Mouse (Mus musculus) liver, embryonic 15.5 days (tissue): Measurements from ENCODE around the gene Kdm5b. TPM values are rescaled to one million over a fixed set of nuclear protein-coding genes. Genes with fewer than 3 reads are reported as not detected.

Experiments
- ATAC-seq: fragments of 200-750 bp; cut with Nextera tagmentation; 2 replicates; pipeline ENCODE4 v1.8.0; 2017; ENCODE audit warnings: moderate number of reproducible peaks, mild to moderate bottlenecking, moderate library complexity; ENCODE audit not compliant: insufficient read depth
- H3K27ac ChIP-seq: fragments of 300-500 bp; sonication (generic); replicated peaks from 2 replicates; pipeline ENCODE4 v1.5.1; 2015; ENCODE audit warnings: mild to moderate bottlenecking, inconsistent platforms
- H3K27me3 ChIP-seq: fragments of 300-500 bp; sonication (generic); 2 replicates; pipeline ENCODE4 v1.6.1; 2015; ENCODE audit warnings: mild to moderate bottlenecking, inconsistent platforms
- H3K36me3 ChIP-seq: fragments of 300-500 bp; sonication (generic); replicated peaks from 2 replicates; pipeline ENCODE4 v1.6.1; 2015; ENCODE audit warnings: moderate library complexity, mild to moderate bottlenecking, inconsistent platforms
- H3K4me1 ChIP-seq: fragments of 300-500 bp; sonication (generic); replicated peaks from 2 replicates; pipeline ENCODE4 v1.6.1; 2015; ENCODE audit warnings: inconsistent platforms
- H3K4me2 ChIP-seq: fragments of 300-500 bp; sonication (generic); 2 replicates; pipeline ENCODE4 v1.6.1; 2015; ENCODE audit warnings: moderate library complexity, mild to moderate bottlenecking, inconsistent platforms
- H3K4me3 ChIP-seq: fragments of 300-500 bp; sonication (generic); replicated peaks from 2 replicates; pipeline ENCODE4 v1.5.1; 2015; ENCODE audit warnings: mild to moderate bottlenecking, inconsistent platforms
- H3K9ac ChIP-seq: fragments of 300-500 bp; sonication (generic); 2 replicates; pipeline ENCODE4 v1.6.1; 2015; ENCODE audit warnings: moderate library complexity, mild to moderate bottlenecking, inconsistent platforms
- H3K9me3 ChIP-seq: fragments of 300-500 bp; sonication (generic); replicated peaks from 2 replicates; pipeline ENCODE4 v1.6.1; 2016; ENCODE audit warnings: inconsistent platforms
- WGBS: fragments of 180-500 bp; shearing (Covaris S2); methylation state at CpG from one replicate; pipeline ENCODE4 v1.1.7; 2015; ENCODE audit warnings: mixed read lengths; ENCODE audit not compliant: insufficient replicate concordance; 5-methylcytosine and 5-hydroxymethylcytosine counted together
- polyA plus RNA-seq: library from polyadenylated mRNA; unstranded; fragments of >200 nt; fragmentation: Nextera tagmentation; extraction: Ambion mirVana; gene quantifications from 2 replicates; pipeline ENCODE4 v1.2.1, GENCODE M21; 2015

Kdm5b gene
- polyA plus RNA-seq, 1 experiment from 2014 or later = 5.6 TPM

DNA sequence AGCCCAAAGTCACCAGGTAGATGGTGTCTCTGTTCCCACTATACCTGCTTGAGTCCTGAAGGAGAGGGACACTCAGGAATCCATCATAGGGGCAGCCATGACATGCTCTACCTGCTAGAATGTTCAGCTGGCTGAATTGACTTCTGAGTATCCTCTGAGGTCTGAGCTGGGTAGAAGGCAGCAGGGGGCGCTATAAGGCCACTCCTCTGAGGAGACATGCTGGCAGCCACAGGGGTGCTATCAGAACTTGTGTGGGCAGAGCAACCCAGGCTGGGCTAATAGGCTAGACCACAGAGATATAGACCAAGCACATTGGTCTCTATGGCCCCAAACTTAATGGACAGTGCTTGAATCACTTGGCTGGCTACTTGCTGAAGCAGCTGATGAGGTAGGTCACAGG is 114.3 kb downstream of the Kdm5b start:
- H3K4me1 ChIP-seq = no peaks in the 10 kb centered on the region
- peaks cover 11% of the 10 kb centered on the region; the same call in 1 of the 2 replicates for H3K27me3 ChIP-seq
- no peak overlapping the region for H3K4me3 ChIP-seq
- H3K4me2 ChIP-seq = no peak overlapping the region
- WGBS = 0% methylated on average over 1 of the region's 1 CpGs
- no peak overlapping the region for H3K27ac ChIP-seq
- no peak overlapping the region for H3K9ac ChIP-seq
- ATAC-seq = no peak
- no peaks in the 10 kb centered on the region for H3K36me3 ChIP-seq
- H3K9me3 ChIP-seq = no peaks in the 10 kb centered on the region

DNA sequence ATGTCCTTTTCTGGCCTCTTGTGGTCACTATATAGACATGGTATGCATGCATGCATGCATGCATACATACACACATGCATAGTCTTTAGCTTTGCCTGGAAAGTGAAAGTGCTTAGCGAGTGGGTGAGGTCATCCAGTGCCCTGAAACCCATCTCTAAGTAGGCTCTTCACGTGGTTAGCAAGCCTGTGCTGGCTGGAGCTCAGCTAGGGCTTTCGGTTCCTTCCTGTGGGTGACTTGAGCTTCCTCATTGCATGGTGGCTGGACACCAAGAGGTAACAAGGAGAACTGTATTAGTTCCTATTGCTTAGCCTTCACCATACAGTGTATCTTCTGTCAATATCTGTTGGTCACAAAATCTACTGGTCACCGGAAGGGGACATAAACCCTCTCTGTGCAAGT is 119.5 kb downstream of the Kdm5b start:
- Histone ChIP-seq H3K36me3 (no peaks in the 10 kb centered on the region), H3K4me3 (no peak overlapping the region), H3K9me3 (no peaks in the 10 kb centered on the region), H3K27ac (no peak overlapping the region), H3K4me1 (no peaks in the 10 kb centered on the region), H3K27me3 (peaks cover 14% of the 10 kb centered on the region; the same call in 1 of the 2 replicates), H3K9ac (no peak overlapping the region), H3K4me2 (no peak overlapping the region)
- 0 out of 2 replicates have a peak, but pooled peaks have one; percentile 34 for ATAC-seq
- WGBS = 22% methylated on average over 4 of the region's 4 CpGs

DNA sequence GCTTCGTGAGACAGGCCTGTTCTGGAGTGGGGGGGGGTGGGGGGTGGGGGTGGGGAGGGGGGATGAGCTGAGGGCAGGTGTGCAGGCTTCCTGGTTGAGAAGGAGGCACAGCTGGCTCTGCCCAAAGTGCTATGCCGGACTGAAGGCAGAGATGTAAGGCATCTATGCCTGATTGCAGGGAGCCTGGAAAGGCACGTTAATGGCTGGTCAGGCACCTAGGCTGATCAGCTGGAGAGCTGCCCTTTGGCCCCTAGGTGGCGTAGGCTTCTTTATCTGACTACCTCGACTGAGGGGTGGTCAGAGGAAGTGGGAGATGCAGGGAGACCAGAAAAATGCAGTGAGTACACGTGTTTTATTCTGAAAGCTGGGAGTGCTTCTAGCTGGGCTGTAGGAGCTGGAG is 120.6 kb downstream of the Kdm5b start:
- H3K4me1 ChIP-seq = no peaks in the 10 kb centered on the region
- H3K27ac ChIP-seq = no peak overlapping the region
- ATAC-seq = no peak
- no peaks in the 10 kb centered on the region for H3K9me3 ChIP-seq
- 19% methylated on average over 6 of the region's 6 CpGs for WGBS
- H3K36me3 ChIP-seq = no peaks in the 10 kb centered on the region
- H3K4me3 ChIP-seq = no peak overlapping the region
- H3K4me2 ChIP-seq = no peak overlapping the region
- H3K9ac ChIP-seq = no peak overlapping the region
- peaks cover 8% of the 10 kb centered on the region; the same call in 1 of the 2 replicates for H3K27me3 ChIP-seq

DNA sequence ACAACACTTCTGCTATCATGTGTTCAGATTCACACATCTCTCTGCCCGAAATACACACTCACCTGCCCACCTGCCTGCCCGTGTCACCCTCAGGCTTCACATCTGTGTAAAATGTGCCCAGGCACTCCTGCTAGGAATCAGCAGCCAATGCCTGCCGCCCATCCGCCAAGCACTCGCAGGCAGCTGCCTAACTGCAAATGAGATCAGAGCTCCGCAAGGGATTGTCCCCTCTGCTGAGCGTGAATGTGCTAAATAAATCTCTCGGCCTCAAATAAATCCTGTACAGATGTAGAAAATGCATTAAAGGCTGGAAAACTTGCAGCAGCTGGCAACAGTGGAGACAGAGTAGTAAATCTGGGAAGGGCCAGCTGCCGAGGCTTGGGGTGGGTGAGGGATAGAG is 122.5 kb downstream of the Kdm5b start:
- H3K27ac ChIP-seq = no peak overlapping the region
- no peaks in the 10 kb centered on the region for H3K9me3 ChIP-seq
- no peaks in the 10 kb centered on the region for H3K4me1 ChIP-seq
- no peaks in the 10 kb centered on the region for H3K36me3 ChIP-seq
- no peak overlapping the region for H3K4me2 ChIP-seq
- H3K4me3 ChIP-seq = no peak overlapping the region
- peaks cover 8% of the 10 kb centered on the region; the same call in 1 of the 2 replicates for H3K27me3 ChIP-seq
- WGBS = 53% methylated on average over 9 of the region's 9 CpGs
- H3K9ac ChIP-seq = no peak overlapping the region
- no peak for ATAC-seq

Other genes starting within 250 kb of the Kdm5b start
- 1.8 and 2.1 TPM in 2 replicates for gene Ppfia4, start 227.2 kb upstream of the Kdm5b start, polyA plus RNA-seq
- gene Tmem183a, start 198.2 kb upstream of the Kdm5b start, polyA plus RNA-seq = 49.8 and 53.9 TPM in 2 replicates
- not detected in 2 replicates for gene 4933406M09Rik, start 174.2 kb upstream of the Kdm5b start, polyA plus RNA-seq
- gene Cyb5r1, start 154.6 kb upstream of the Kdm5b start, polyA plus RNA-seq = 17.3 and 17.4 TPM in 2 replicates
- 162 and 178 TPM in 2 replicates for gene Adipor1, start 144.8 kb upstream of the Kdm5b start, polyA plus RNA-seq
- gene Klhl12, start 104.6 kb upstream of the Kdm5b start, polyA plus RNA-seq = 35.3 and 39.2 TPM in 2 replicates
- 15.8 and 16.5 TPM in 2 replicates for gene Rabif, start 65.5 kb upstream of the Kdm5b start, polyA plus RNA-seq
- gene Mgat4e, start 10.5 kb upstream of the Kdm5b start, polyA plus RNA-seq = not detected in 2 replicates
- 0.03 and 0.06 TPM in 2 replicates for gene Syt2, start 86.5 kb downstream of the Kdm5b start, polyA plus RNA-seq